Mouse (Mus musculus) MEL (cell line): ENCODE data around the gene Prrt3. TPM values are rescaled to one million over a fixed set of nuclear protein-coding genes. Genes with fewer than 3 reads are reported as not detected.

Experiments used
- DNase-seq: peaks from one replicate; pipeline ENCODE4 v3.0.0; 2011; ENCODE audit warnings: low read depth, low spot score
- H3K27ac ChIP-seq: 2 replicates; pipeline ENCODE4 v1.5.1; 2012; ENCODE audit warnings: low read depth, mild to moderate bottlenecking, control low read depth, low read length, moderate library complexity; ENCODE audit not compliant: control insufficient read depth
- H3K27me3 ChIP-seq, 2 experiments: fragments of 150-350 bp in 1 of 2; sonication (generic) in 1 of 2; 2 replicates each; pipeline ENCODE4 v1.6.1; 2012; ENCODE audit warnings: low read length in 2 of 2, mild to moderate bottlenecking in 2 of 2, improper control_type of control experiment in 1 of 2, moderate library complexity in 1 of 2; ENCODE audit not compliant: insufficient read depth in 2 of 2, control insufficient read depth in 1 of 2
- H3K36me3 ChIP-seq, 2 experiments: 2 replicates each; pipeline ENCODE4 v1.6.1; 2012 to 2014; ENCODE audit warnings: low read length in 2 of 2, improper control_type of control experiment in 1 of 2, inconsistent platforms in 1 of 2, mild to moderate bottlenecking in 1 of 2; ENCODE audit not compliant: insufficient read depth in 2 of 2, control insufficient read depth in 1 of 2
- H3K4me1 ChIP-seq, 2 experiments: fragments of 150-350 bp in 1 of 2; sonication (generic) in 1 of 2; 2 replicates each; pipeline ENCODE4 v1.6.1; 2012; ENCODE audit warnings: low read length in 2 of 2, improper control_type of control experiment in 1 of 2, mild to moderate bottlenecking in 1 of 2; ENCODE audit not compliant: insufficient read depth in 2 of 2, control insufficient read depth in 1 of 2
- H3K4me3 ChIP-seq, 2 experiments: fragments of 150-350 bp in 1 of 2; sonication (generic) in 1 of 2; 2 replicates each; pipeline ENCODE4 v1.5.1; 2012; ENCODE audit warnings: low read depth in 2 of 2, low read length in 2 of 2, mild to moderate bottlenecking in 2 of 2, moderate library complexity in 2 of 2, control low read depth in 1 of 2, improper control_type of control experiment in 1 of 2; ENCODE audit not compliant: control insufficient read depth in 1 of 2, insufficient read depth in 1 of 2
- H3K79me2 ChIP-seq: 2 replicates; pipeline ENCODE4 v1.6.1; 2012; ENCODE audit warnings: mild to moderate bottlenecking, low read length, moderate library complexity; ENCODE audit not compliant: control insufficient read depth, poor library complexity, insufficient read depth
- H3K9ac ChIP-seq: 2 replicates; pipeline ENCODE4 v1.6.1; 2012; ENCODE audit warnings: low read depth, mild to moderate bottlenecking, control low read depth, low read length, moderate library complexity; ENCODE audit not compliant: control insufficient read depth, poor library complexity, severe bottlenecking
- H3K9me3 ChIP-seq: fragments of 150-350 bp; sonication (generic); replicated peaks from 2 replicates; pipeline ENCODE4 v1.6.1; 2012; ENCODE audit warnings: mild to moderate bottlenecking, low read length, improper control_type of control experiment, moderate library complexity; ENCODE audit not compliant: insufficient read depth
- BHLHE40 ChIP-seq: IDR thresholded peaks from 2 replicates; pipeline ENCODE4 v1.6.1; 2012; ENCODE audit warnings: low read depth, mild to moderate bottlenecking, inconsistent platforms, low read length, improper control_type of control experiment, borderline replicate concordance
- CHD1 ChIP-seq: IDR thresholded peaks from 2 replicates; pipeline ENCODE4 v1.6.1; 2012; ENCODE audit warnings: low read depth, mild to moderate bottlenecking, inconsistent platforms, low read length, improper control_type of control experiment
- CHD2 ChIP-seq: IDR thresholded peaks from 2 replicates; pipeline ENCODE4 v1.6.1; 2011; ENCODE audit warnings: low read length, improper control_type of control experiment
- ELF1 ChIP-seq: IDR thresholded peaks from 2 replicates; pipeline ENCODE4 v1.6.1; 2014; ENCODE audit warnings: low read depth, mild to moderate bottlenecking, inconsistent platforms, low read length, improper control_type of control experiment, moderate library complexity
- EP300 ChIP-seq, 2 experiments: IDR thresholded peaks; 2 replicates each; pipeline ENCODE4 v1.6.1; 2011; ENCODE audit warnings: improper control_type of control experiment in 2 of 2, low read length in 2 of 2, low read depth in 1 of 2, mild to moderate bottlenecking in 1 of 2
- ETS1 ChIP-seq: IDR thresholded peaks from 2 replicates; pipeline ENCODE4 v1.6.1; 2012; ENCODE audit warnings: low read depth, mild to moderate bottlenecking, inconsistent platforms, low read length, improper control_type of control experiment, moderate library complexity
- GATA1 ChIP-seq: IDR thresholded peaks from 2 replicates; pipeline ENCODE4 v1.6.1; 2011; ENCODE audit warnings: low read depth, low read length, improper control_type of control experiment
- HCFC1 ChIP-seq: IDR thresholded peaks from 2 replicates; pipeline ENCODE4 v1.6.1; 2012; ENCODE audit warnings: low read depth, mild to moderate bottlenecking, inconsistent platforms, low read length, improper control_type of control experiment, moderate library complexity
- MAFK ChIP-seq: IDR thresholded peaks from 2 replicates; pipeline ENCODE4 v1.6.1; 2011; ENCODE audit warnings: low read depth, mild to moderate bottlenecking, low read length, improper control_type of control experiment, borderline replicate concordance
- MAX ChIP-seq: IDR thresholded peaks from 2 replicates; pipeline ENCODE4 v1.6.1; 2011; ENCODE audit warnings: low read length, improper control_type of control experiment
- MEF2A ChIP-seq: IDR thresholded peaks from 2 replicates; pipeline ENCODE4 v1.6.1; 2014; ENCODE audit warnings: low read depth, mild to moderate bottlenecking, inconsistent platforms, low read length, improper control_type of control experiment; ENCODE audit not compliant: poor library complexity, insufficient replicate concordance, severe bottlenecking; ENCODE audit errors: extremely low read depth
- MYC ChIP-seq: IDR thresholded peaks from 2 replicates; pipeline ENCODE4 v1.6.1; 2011; ENCODE audit warnings: low read depth, mild to moderate bottlenecking, low read length, improper control_type of control experiment, moderate library complexity
- NELFE ChIP-seq: IDR thresholded peaks from 2 replicates; pipeline ENCODE4 v1.6.1; 2011; ENCODE audit warnings: low read depth, low read length, improper control_type of control experiment
- NRF1 ChIP-seq: IDR thresholded peaks from 2 replicates; pipeline ENCODE4 v1.6.1; 2014; ENCODE audit warnings: low read depth, mild to moderate bottlenecking, inconsistent platforms, low read length, improper control_type of control experiment, moderate library complexity; ENCODE audit not compliant: poor library complexity, insufficient read depth, severe bottlenecking
- POLR2A ChIP-seq, 2 experiments: IDR thresholded peaks; 2 replicates each; pipeline ENCODE4 v1.6.1; 2011 to 2012; ENCODE audit warnings: low read length in 2 of 2, mild to moderate bottlenecking in 2 of 2, control low read depth in 1 of 2, improper control_type of control experiment in 1 of 2, low read depth in 1 of 2, moderate library complexity in 1 of 2; ENCODE audit not compliant: control insufficient read depth in 1 of 2, insufficient read depth in 1 of 2, poor library complexity in 1 of 2
- POLR2AphosphoS2 ChIP-seq: IDR thresholded peaks from 2 replicates; pipeline ENCODE4 v1.6.1; 2011; ENCODE audit warnings: low read length, improper control_type of control experiment
- POLR2AphosphoS5 ChIP-seq: IDR thresholded peaks from 2 replicates; pipeline ENCODE4 v1.6.1; 2012; ENCODE audit warnings: low read depth, borderline replicate concordance, mild to moderate bottlenecking, inconsistent platforms, low read length, moderate library complexity, mixed read lengths
- RAD21 ChIP-seq: IDR thresholded peaks from 2 replicates; pipeline ENCODE4 v1.6.1; 2011; ENCODE audit warnings: mild to moderate bottlenecking, low read depth, low read length, improper control_type of control experiment
- SIN3A ChIP-seq: IDR thresholded peaks from 2 replicates; pipeline ENCODE4 v1.6.1; 2012; ENCODE audit warnings: low read length, improper control_type of control experiment, inconsistent platforms
- SMC3 ChIP-seq: IDR thresholded peaks from 2 replicates; pipeline ENCODE4 v1.6.1; 2011; ENCODE audit warnings: low read depth, low read length, improper control_type of control experiment
- TAL1 ChIP-seq: IDR thresholded peaks from 2 replicates; pipeline ENCODE4 v1.6.1; 2012; ENCODE audit warnings: mild to moderate bottlenecking, inconsistent platforms, low read length, moderate library complexity, mixed read lengths
- TBP ChIP-seq: IDR thresholded peaks from 2 replicates; pipeline ENCODE4 v1.8.0; 2011; ENCODE audit warnings: low read depth, low read length, improper control_type of control experiment
- UBTF ChIP-seq: IDR thresholded peaks from 2 replicates; pipeline ENCODE4 v1.6.1; 2012; ENCODE audit warnings: low read depth, mild to moderate bottlenecking, inconsistent platforms, low read length, improper control_type of control experiment, moderate library complexity, borderline replicate concordance; ENCODE audit not compliant: insufficient read depth
- USF1 ChIP-seq: IDR thresholded peaks from 2 replicates; pipeline ENCODE4 v1.6.1; 2014; ENCODE audit warnings: low read depth, mild to moderate bottlenecking, inconsistent platforms, low read length, improper control_type of control experiment, moderate library complexity
- USF2 ChIP-seq, 2 experiments: IDR thresholded peaks; 2 replicates each; pipeline ENCODE4 v1.6.1; 2011 to 2012; ENCODE audit warnings: improper control_type of control experiment in 2 of 2, low read length in 2 of 2, borderline replicate concordance in 1 of 2, inconsistent platforms in 1 of 2, low read depth in 1 of 2, mild to moderate bottlenecking in 1 of 2; ENCODE audit not compliant: insufficient read depth in 1 of 2
- ZC3H11A ChIP-seq: IDR thresholded peaks from 2 replicates; pipeline ENCODE4 v1.6.1; 2012; ENCODE audit warnings: low read depth, mild to moderate bottlenecking, inconsistent platforms, low read length, improper control_type of control experiment
- ZKSCAN1 ChIP-seq: IDR thresholded peaks from 2 replicates; pipeline ENCODE4 v1.6.1; 2012; ENCODE audit warnings: low read depth, mild to moderate bottlenecking, inconsistent platforms, low read length, improper control_type of control experiment, moderate library complexity
- ZMIZ1 ChIP-seq: IDR thresholded peaks from 2 replicates; pipeline ENCODE4 v1.6.1; 2012; ENCODE audit warnings: low read depth, mild to moderate bottlenecking, inconsistent platforms, low read length, improper control_type of control experiment, moderate library complexity
- ZNF384 ChIP-seq: IDR thresholded peaks from 2 replicates; pipeline ENCODE4 v1.6.1; 2012; ENCODE audit warnings: low read depth, mild to moderate bottlenecking, inconsistent platforms, low read length, improper control_type of control experiment
- polyA plus RNA-seq, 2 experiments: library from polyadenylated mRNA; stranded (reverse) in 1 of 2; unstranded in 1 of 2; fragments of >175 nt in 1 of 2; fragments of >200 nt in 1 of 2; gene quantifications; 2 replicates each; pipeline versions ENCODE4 v1.2.1 to v1.2.4; 2012; ENCODE audit warnings: low replicate concordance in 2 of 2, low read depth in 1 of 2; ENCODE audit not compliant: insufficient read length in 2 of 2, insufficient read depth in 1 of 2, missing spikeins in 1 of 2
- total RNA-seq: library from RNA; depleted of rRNA; stranded (reverse); fragments of 300-350 nt; gene quantifications from 2 replicates; pipeline ENCODE4 v1.2.3, GENCODE M21; 2012

Gene Prrt3
- total and polyA plus RNA-seq, 3 experiments: 0.08 to 0.10 TPM; not detected in 1

DNA sequence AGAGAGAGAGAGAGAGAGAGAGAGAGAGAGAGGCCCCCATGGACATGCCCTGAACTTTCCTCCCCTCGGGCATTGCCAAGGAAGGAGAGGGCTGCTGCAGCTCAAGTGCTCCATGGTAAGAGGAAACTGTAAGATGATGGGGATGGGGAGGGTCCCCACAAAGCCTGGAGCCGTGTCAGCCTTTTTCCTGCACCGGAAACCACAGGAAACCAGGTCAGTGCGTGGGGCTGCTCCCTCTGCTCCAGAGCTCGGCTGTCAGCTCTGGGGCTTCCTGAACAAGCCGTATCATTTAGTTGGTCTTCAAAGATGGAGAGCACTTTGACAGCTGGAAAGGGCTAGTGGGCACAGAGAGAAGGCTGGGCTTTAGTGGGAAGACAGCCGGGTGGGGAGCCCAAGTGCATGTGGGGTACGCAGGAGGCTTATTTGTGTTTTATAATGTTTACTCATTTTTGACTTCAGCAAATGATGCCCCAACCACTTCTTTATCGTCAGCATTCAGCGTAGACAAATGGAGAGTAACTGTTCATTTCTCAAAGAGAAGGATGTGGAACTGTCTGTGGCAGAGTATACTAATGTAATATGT lies 43.7 kb downstream of the Prrt3 start, which contains the start of gene Il17re:
Gene Il17re, plus strand, starts transcription at position 533 of the 583 bp plus-strand sequence.
- DNase-seq: no peak
- no peaks in the 10 kb centered on the region for H3K4me1 ChIP-seq
- no peaks in the 10 kb centered on the region for H3K36me3 ChIP-seq
- H3K9me3 ChIP-seq: no peaks in the 10 kb centered on the region
- TF ChIP-seq ETS1 (no peak), NRF1 (no peak), BHLHE40 (no peak), ZC3H11A (no peak), MEF2A (no peak), MAFK (no peak), EP300 (IDR thresholded peaks at IDR 0.05; ENCODE audit: low read depth in 1 of 2, low read length in 2 of 2) (no peak), USF2 (IDR thresholded peaks at IDR 0.05; ENCODE audit: borderline replicate concordance in 1 of 2, insufficient read depth in 1 of 2, low read depth in 1 of 2, low read length in 2 of 2) (no peak), TBP (no peak), CHD2 (no peak), CHD1 (no peak), ZMIZ1 (no peak), TAL1 (no peak), POLR2A (IDR thresholded peaks at IDR 0.05; ENCODE audit: control insufficient read depth in 1 of 2, insufficient read depth in 1 of 2, low read depth in 1 of 2, low read length in 2 of 2, poor library complexity in 1 of 2) (no peak), POLR2AphosphoS2 (no peak), RAD21 (no peak), GATA1 (no peak), MYC (no peak), ZKSCAN1 (no peak), NELFE (no peak)
- H3K27me3 ChIP-seq: peaks cover 6 to 9% of the 10 kb centered on the region in 2 experiments; a peak in 3 of 4 replicates
- H3K9ac ChIP-seq: no peak within 1 kb of the TSS
- no peaks in the 10 kb centered on the region for H3K79me2 ChIP-seq
- H3K27ac ChIP-seq: no peak within 1 kb of the TSS
- no peak within 1 kb of the TSS for H3K4me3 ChIP-seq

DNA sequence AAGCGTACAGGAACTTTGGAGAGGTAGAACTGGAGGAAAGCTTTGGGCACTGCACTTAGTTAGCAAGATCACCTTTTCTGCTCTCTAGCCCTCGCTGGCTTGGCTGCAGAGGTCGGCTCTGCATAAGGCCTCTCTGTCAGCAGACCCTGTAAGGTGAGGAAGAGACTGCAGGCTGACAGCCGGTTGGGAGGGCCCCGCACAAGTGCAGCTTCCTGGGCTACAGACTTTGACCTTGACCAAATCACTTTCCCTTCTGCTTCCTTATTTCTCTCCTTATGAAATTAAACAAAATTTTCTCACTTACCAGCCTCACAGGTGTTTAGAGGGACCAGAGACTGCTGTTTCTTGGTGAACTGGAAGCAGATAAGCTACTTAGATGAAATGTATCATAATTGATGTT lies 46.7 kb downstream of the Prrt3 start:
- H3K27me3 ChIP-seq: peaks cover 0 to 2% of the 10 kb centered on the region in 2 experiments; a peak in 3 of 4 replicates
- no peak for DNase-seq
- no peaks in the 10 kb centered on the region for H3K9me3 ChIP-seq
- H3K9ac ChIP-seq: no peak overlapping the region
- TF ChIP-seq USF2 (IDR thresholded peaks at IDR 0.05; ENCODE audit: borderline replicate concordance in 1 of 2, insufficient read depth in 1 of 2, low read depth in 1 of 2, low read length in 2 of 2): no peak
- TF ChIP-seq MAFK: no peak
- no peak for TF ChIP-seq SMC3
- TF ChIP-seq RAD21: no peak
- no peak for TF ChIP-seq GATA1
- no peak for TF ChIP-seq ZMIZ1
- TF ChIP-seq ELF1: no peak
- no peak for TF ChIP-seq UBTF
- no peak for TF ChIP-seq CHD2
- no peak for TF ChIP-seq NELFE
- no peak for TF ChIP-seq CHD1
- TF ChIP-seq MAX: no peak
- no peak for TF ChIP-seq ETS1
- no peak for TF ChIP-seq SIN3A
- TF ChIP-seq USF1: no peak
- TF ChIP-seq HCFC1: no peak
- TF ChIP-seq POLR2AphosphoS5: no peak
- no peak for TF ChIP-seq TBP
- TF ChIP-seq ZNF384: no peak
- no peak for TF ChIP-seq TAL1
- H3K36me3 ChIP-seq: no peaks in the 10 kb centered on the region
- no peak overlapping the region for H3K4me3 ChIP-seq
- H3K27ac ChIP-seq: no peak overlapping the region
- H3K79me2 ChIP-seq: no peaks in the 10 kb centered on the region
- H3K4me1 ChIP-seq: no peaks in the 10 kb centered on the region
